7 mouse cellular contexts compared by ENCODE assay signal in the genomic region with DNA sequence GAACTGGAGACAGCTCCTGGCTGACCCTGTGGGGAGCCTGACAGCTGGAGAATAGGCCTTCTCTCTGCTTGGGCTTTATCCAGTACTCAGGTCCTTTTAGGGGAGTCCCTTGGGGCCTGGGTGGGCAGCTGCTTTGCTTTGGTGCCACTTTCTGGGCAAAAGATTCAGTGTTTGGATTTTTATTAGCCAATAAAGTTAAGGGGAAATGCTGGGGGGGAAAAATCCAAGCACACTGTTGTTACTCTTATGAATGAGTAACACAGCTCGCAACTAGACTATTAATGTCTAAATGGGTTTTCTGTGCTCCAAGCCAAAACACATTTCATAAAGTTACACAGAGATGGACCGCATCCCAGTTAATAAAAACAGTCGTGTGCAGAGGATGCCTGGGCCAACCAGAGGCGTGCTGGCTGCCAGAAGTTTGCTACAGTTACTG.
DNase-seq lines count a peak whose midpoint lies in the region; ATAC-seq and TF ChIP-seq lines count a peak whose summit lies in the region.

No protein-coding gene starts in this region.

- H3K27ac ChIP-seq in intestine, embryonic 16.5 days (ENCODE audit: low read length): no peak overlapping the region
- no peak overlapping the region for H3K27ac ChIP-seq in intestine, postnatal 0 days (ENCODE audit: low read depth, low read length)
- H3K27ac ChIP-seq in neural tube, embryonic 15.5 days (replicated peaks): no peak overlapping the region

- no peak overlapping the region for H3K4me2 ChIP-seq in intestine, embryonic 16.5 days (ENCODE audit: low read depth, low read length)
- H3K4me2 ChIP-seq in intestine, postnatal 0 days (replicated peaks; ENCODE audit: low read depth): no peak overlapping the region
- no peak overlapping the region for H3K4me2 ChIP-seq in neural tube, embryonic 15.5 days

- no peaks in the 10 kb centered on the region for H3K27me3 ChIP-seq in intestine, embryonic 16.5 days (replicated peaks; ENCODE audit: control insufficient read depth, insufficient read depth, low read length)
- no peaks in the 10 kb centered on the region for H3K27me3 ChIP-seq in intestine, postnatal 0 days (replicated peaks; ENCODE audit: control insufficient read depth, insufficient read depth, low read length)
- H3K27me3 ChIP-seq in neural tube, embryonic 15.5 days (replicated peaks): no peaks in the 10 kb centered on the region

- no peaks in the 10 kb centered on the region for H3K4me1 ChIP-seq in intestine, embryonic 16.5 days (ENCODE audit: control insufficient read depth, insufficient read depth, low read length)
- no peaks in the 10 kb centered on the region for H3K4me1 ChIP-seq in intestine, postnatal 0 days (replicated peaks; ENCODE audit: control insufficient read depth, insufficient read depth, low read length)
- H3K4me1 ChIP-seq in neural tube, embryonic 15.5 days: no peaks in the 10 kb centered on the region

- H3K36me3 ChIP-seq in intestine, embryonic 16.5 days (ENCODE audit: control insufficient read depth, insufficient read depth, low read length): no peaks in the 10 kb centered on the region
- H3K36me3 ChIP-seq in intestine, postnatal 0 days (ENCODE audit: control insufficient read depth, insufficient read depth): no peaks in the 10 kb centered on the region
- no peaks in the 10 kb centered on the region for H3K36me3 ChIP-seq in neural tube, embryonic 15.5 days

- TF ChIP-seq CTCF in intestine, postnatal 0 days (IDR thresholded peaks at IDR 0.05; ENCODE audit: low read depth): no peak

- no peaks in the 10 kb centered on the region for H3K9me3 ChIP-seq in intestine, embryonic 16.5 days (ENCODE audit: control insufficient read depth, low read length)
- H3K9me3 ChIP-seq in intestine, postnatal 0 days (ENCODE audit: control insufficient read depth): 0 out of 2 replicates have a peak, but pooled peaks cover 3% of the 10 kb centered on the region
- H3K9me3 ChIP-seq in neural tube, embryonic 15.5 days (replicated peaks): 0 out of 2 replicates have a peak, but pooled peaks cover 2% of the 10 kb centered on the region

- peak; percentile 50 for ATAC-seq in intestine, embryonic 16.5 days
- ATAC-seq in intestine, postnatal 0 days: no peak
- ATAC-seq in neural tube, embryonic 15.5 days (ENCODE audit: low FRiP score): no peak

- H3K4me3 ChIP-seq in intestine, embryonic 16.5 days (ENCODE audit: low read length): no peak overlapping the region
- no peak overlapping the region for H3K4me3 ChIP-seq in intestine, postnatal 0 days (ENCODE audit: low read depth, low read length)
- no peak overlapping the region for H3K4me3 ChIP-seq in neural tube, embryonic 15.5 days (replicated peaks)

- no peak overlapping the region for H3K9ac ChIP-seq in intestine, embryonic 16.5 days (ENCODE audit: low read depth, low read length)
- no peak overlapping the region for H3K9ac ChIP-seq in intestine, postnatal 0 days (ENCODE audit: low read depth, low read length)
- no peak overlapping the region for H3K9ac ChIP-seq in neural tube, embryonic 15.5 days (replicated peaks)

- 54% methylated on average over 4 of the region's 4 CpGs for WGBS in intestine, embryonic 16.5 days
- 64% methylated on average over 4 of the region's 4 CpGs for WGBS in intestine, postnatal 0 days
- WGBS in neural tube, embryonic 15.5 days: 58% methylated on average over 4 of the region's 4 CpGs

- peak; percentile 7 for DNase-seq in Muller cell, postnatal 12 days (ENCODE audit: inconsistent ontology term)
- peak; percentile 20 for DNase-seq in brain, adult 2 months (ENCODE audit: low read depth, low spot score)
- peak; percentile 12 for DNase-seq in heart, postnatal 4 days
- DNase-seq in frontal cortex, postnatal 14 days (ENCODE audit: low spot score in 2 of 2): no peak

Comparison
In these comparisons a context has a peak if more than half of its experiments do, and no peak if none do; other contexts are left out.
1. DNase-seq: peak in Muller cell, postnatal 12 days (single experiment), brain, adult 2 months (single experiment) and heart, postnatal 4 days (single experiment); none in frontal cortex, postnatal 14 days (0 of 2).